Mouse (Mus musculus) intestine, embryonic 15.5 days (tissue): ENCODE data around the gene A930033H14Rik. TPM values are rescaled to one million over a fixed set of nuclear protein-coding genes. Genes with fewer than 3 reads are reported as not detected.

Experiments used
- ATAC-seq: fragments of 200-750 bp; cut with Nextera tagmentation; 2 replicates; pipeline ENCODE4 v1.8.0; 2017; ENCODE audit warnings: moderate TSS enrichment, moderate library complexity
- H3K27ac ChIP-seq: fragments of 300-500 bp; sonication (generic); 2 replicates; pipeline ENCODE4 v1.5.1; 2015; ENCODE audit warnings: mild to moderate bottlenecking, inconsistent platforms
- H3K27me3 ChIP-seq: fragments of 300-500 bp; sonication (generic); replicated peaks from 2 replicates; pipeline ENCODE4 v1.6.1; 2015; ENCODE audit warnings: inconsistent platforms
- H3K36me3 ChIP-seq: fragments of 300-500 bp; sonication (generic); 2 replicates; pipeline ENCODE4 v1.6.1; 2015; ENCODE audit warnings: inconsistent platforms
- H3K4me1 ChIP-seq: fragments of 300-500 bp; sonication (generic); replicated peaks from 2 replicates; pipeline ENCODE4 v1.6.1; 2015; ENCODE audit warnings: inconsistent platforms
- H3K4me2 ChIP-seq: fragments of 300-500 bp; sonication (generic); replicated peaks from 2 replicates; pipeline ENCODE4 v1.6.1; 2015; ENCODE audit warnings: mild to moderate bottlenecking, inconsistent platforms
- H3K4me3 ChIP-seq: fragments of 300-500 bp; sonication (generic); replicated peaks from 2 replicates; pipeline ENCODE4 v1.5.1; 2015; ENCODE audit warnings: inconsistent platforms
- H3K9ac ChIP-seq: fragments of 300-500 bp; sonication (generic); 2 replicates; pipeline ENCODE4 v1.6.1; 2015; ENCODE audit warnings: inconsistent platforms
- H3K9me3 ChIP-seq: fragments of 300-500 bp; sonication (generic); 2 replicates; pipeline ENCODE4 v1.6.1; 2016; ENCODE audit warnings: inconsistent platforms
- WGBS: fragments of 180-500 bp; shearing (Covaris S2); methylation state at CpG from one replicate; pipeline ENCODE4 v1.1.7; 2015; 5-methylcytosine and 5-hydroxymethylcytosine counted together
- polyA plus RNA-seq: library from polyadenylated mRNA; unstranded; fragments of >200 nt; fragmentation: Nextera tagmentation; extraction: Ambion mirVana; gene quantifications from 2 replicates; pipeline ENCODE4 v1.2.1, GENCODE M21; 2015

The A930033H14Rik gene
- polyA plus RNA-seq, 1 experiment from 2014 or later, result 1.8 TPM

DNA sequence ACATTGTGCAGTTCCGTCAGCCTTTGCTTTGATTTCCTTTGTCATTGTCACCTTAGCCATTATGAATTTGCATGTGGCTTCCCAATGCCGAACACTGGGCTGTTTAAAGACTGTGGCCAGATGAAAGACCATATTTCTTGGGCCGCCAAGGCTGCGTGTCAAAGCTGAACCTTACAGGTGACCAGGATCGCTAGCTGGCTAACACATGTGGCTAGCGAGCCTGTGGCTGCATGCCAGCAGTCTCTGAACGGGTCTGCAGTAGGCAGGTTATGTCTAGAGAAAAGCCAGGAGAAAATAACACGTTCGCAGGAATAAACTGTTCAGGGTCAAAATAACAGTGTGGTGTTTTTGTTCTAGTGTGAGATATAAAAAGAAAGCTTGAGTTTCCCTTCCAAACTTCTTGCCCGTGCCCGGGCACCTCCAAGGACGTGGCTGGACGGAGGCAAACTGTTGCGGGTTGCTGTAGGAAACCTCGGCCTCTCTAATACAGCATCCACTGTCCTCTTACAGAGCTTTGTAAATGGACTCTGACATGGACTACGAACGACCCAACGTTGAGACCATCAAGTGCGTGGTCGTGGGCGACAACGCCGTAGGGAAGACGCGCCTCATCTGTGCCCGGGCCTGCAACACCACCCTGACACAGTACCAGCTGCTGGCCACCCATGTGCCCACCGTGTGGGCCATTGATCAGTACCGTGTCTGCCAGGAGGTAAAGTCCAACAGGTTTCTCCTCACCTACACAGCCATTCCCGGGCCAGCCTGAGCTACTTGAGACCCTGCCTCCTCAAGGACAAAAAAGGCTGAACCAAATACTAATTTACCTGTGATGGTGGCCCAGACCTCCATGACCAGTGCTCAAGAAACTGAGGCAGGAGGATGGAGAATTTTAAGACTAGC is 35.6 kb upstream of the A930033H14Rik start:
- no peak overlapping the region for H3K9ac ChIP-seq
- H3K4me3 ChIP-seq, result no peak overlapping the region
- no peaks in the 10 kb centered on the region for H3K9me3 ChIP-seq
- 85% methylated on average over 29 of the region's 29 CpGs for WGBS
- H3K36me3 ChIP-seq, result no peaks in the 10 kb centered on the region
- H3K27me3 ChIP-seq, result no peaks in the 10 kb centered on the region
- no peak for ATAC-seq
- no peak overlapping the region for H3K27ac ChIP-seq
- H3K4me2 ChIP-seq, result no peak overlapping the region
- H3K4me1 ChIP-seq, result peaks cover 11% of the 10 kb centered on the region

DNA sequence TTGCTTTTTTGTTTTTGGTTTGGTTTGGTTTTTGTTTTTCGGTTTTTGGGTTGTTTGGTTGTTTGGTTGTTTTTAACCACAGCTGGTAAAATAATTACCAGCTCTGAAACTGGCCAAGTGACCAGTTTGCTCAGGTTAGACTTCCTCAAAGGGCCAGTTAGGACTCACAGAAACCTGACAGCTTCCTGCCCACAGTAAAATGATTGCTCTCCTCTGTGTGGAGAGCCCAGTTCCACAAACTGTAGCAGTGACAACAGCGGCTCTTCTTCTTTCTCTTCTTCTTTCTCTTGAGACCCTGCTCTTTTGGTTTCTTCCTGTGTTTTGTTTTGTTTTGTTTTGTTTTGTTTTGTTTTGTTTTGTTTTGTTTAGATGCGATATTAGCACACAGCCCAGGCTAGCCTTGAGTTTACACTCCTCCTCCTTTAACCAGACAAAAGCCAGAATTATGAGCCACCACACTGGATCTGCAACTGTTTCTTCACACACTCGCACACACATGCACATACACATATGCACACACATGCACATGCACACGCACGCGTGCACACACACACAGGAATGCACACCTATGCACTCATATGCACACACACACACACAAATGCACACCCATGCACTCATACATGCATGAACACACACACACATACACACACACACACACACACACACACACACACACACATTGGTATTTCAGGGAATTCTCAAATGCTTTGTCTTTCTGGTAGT is 34.6 kb upstream of the A930033H14Rik start:
- no peak overlapping the region for H3K4me3 ChIP-seq
- no peak overlapping the region for H3K27ac ChIP-seq
- ATAC-seq, result no peak
- H3K4me2 ChIP-seq, result no peak overlapping the region
- no peaks in the 10 kb centered on the region for H3K36me3 ChIP-seq
- H3K9ac ChIP-seq, result no peak overlapping the region
- 91% methylated on average over 7 of the region's 7 CpGs for WGBS
- H3K4me1 ChIP-seq, result peaks cover 3% of the 10 kb centered on the region
- no peaks in the 10 kb centered on the region for H3K9me3 ChIP-seq
- H3K27me3 ChIP-seq, result no peaks in the 10 kb centered on the region

DNA sequence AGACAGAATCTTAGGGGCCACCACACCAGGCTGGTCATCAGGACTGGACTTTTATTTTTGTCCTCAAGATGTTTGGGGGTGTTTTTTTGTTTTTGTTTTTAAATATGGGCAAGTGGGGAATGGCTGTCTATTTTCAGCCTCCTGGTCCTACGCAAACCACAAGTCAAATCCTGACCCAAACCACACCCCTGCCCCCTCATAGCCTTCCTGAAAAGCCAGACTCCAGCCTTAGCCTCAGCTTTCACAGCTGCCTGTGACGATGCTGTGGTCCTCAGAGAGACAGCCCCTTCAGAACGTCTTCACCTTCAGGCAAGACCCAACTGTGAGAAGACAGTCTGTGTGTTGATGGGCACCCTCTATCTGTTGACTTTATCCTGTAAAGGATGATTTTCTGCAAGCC is 33.9 kb upstream of the A930033H14Rik start:
- Histone ChIP-seq H3K27ac (no peak overlapping the region), H3K36me3 (no peaks in the 10 kb centered on the region), H3K9ac (no peak overlapping the region), H3K4me2 (no peak overlapping the region), H3K9me3 (no peaks in the 10 kb centered on the region), H3K4me3 (no peak overlapping the region), H3K4me1 (no peaks in the 10 kb centered on the region), H3K27me3 (no peaks in the 10 kb centered on the region)
- 70% methylated on average over 3 of the region's 3 CpGs for WGBS
- ATAC-seq, result no peak

DNA sequence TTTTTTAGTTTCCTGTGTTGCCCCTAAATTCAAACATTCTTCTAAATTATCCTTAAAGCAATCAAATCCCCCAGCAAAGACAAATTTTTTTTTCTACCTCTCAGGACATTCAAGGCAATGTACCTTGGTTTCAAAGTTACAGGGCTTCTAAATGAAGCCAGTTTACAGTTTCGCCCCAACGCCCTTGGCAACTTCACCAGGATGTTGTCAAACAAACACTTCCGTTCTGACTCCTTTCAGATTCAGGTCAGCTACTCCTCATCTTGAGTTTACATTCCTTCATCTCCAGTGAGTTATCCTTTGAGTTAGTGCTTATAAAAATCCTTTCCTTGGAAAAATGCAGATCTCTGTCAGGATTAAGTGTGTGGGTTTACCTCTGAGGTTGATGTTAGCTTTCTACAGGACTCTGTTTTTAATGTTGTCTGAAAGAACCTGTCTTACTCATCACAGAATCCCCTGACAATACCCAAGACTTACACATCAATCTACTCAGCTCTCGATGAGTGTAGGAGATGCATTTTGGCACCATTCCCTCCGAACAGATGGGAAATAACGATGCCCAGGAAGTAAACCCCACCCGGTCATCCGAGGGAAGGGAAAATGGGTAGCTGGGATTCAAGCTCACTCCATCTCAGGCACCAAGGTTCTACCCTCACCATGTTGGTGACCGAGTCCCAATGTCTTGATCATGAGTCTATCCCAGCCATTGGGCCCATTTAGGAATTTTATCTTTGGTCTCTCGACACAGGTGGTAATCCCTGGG is 33.2 kb upstream of the A930033H14Rik start:
- no peak overlapping the region; the same call in 1 of the 2 replicates for H3K27ac ChIP-seq
- H3K4me1 ChIP-seq, result no peaks in the 10 kb centered on the region
- ATAC-seq, result no peak
- H3K4me2 ChIP-seq, result no peak overlapping the region
- H3K9me3 ChIP-seq, result no peaks in the 10 kb centered on the region
- no peak overlapping the region for H3K9ac ChIP-seq
- 69% methylated on average over 10 of the region's 10 CpGs for WGBS
- H3K4me3 ChIP-seq, result no peak overlapping the region
- no peaks in the 10 kb centered on the region for H3K36me3 ChIP-seq
- no peaks in the 10 kb centered on the region for H3K27me3 ChIP-seq

DNA sequence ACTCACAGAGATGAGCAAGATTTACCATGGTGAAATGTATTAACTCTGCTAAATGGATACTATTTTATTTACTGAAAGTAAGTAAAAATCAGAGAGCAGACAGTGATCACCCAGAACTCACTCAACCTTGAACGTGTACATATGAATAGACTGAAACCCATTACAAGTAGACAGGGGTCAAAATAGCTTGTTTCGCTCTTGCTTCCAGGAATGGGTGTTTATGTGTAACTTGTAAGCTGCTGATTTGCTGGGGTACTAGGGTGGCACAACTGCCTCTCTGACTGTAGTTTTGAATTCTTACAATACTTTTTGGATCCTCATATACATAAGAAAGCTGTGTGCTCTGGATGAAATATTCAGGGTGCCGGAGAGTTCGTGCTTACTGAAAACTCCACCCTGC is 32.3 kb upstream of the A930033H14Rik start:
- Histone ChIP-seq H3K4me3 (no peak overlapping the region), H3K27ac (no peak overlapping the region), H3K27me3 (no peaks in the 10 kb centered on the region), H3K36me3 (no peaks in the 10 kb centered on the region), H3K9me3 (no peaks in the 10 kb centered on the region), H3K4me2 (no peak overlapping the region), H3K4me1 (no peaks in the 10 kb centered on the region), H3K9ac (no peak overlapping the region)
- 79% methylated on average over 4 of the region's 4 CpGs for WGBS
- ATAC-seq, result no peak

DNA sequence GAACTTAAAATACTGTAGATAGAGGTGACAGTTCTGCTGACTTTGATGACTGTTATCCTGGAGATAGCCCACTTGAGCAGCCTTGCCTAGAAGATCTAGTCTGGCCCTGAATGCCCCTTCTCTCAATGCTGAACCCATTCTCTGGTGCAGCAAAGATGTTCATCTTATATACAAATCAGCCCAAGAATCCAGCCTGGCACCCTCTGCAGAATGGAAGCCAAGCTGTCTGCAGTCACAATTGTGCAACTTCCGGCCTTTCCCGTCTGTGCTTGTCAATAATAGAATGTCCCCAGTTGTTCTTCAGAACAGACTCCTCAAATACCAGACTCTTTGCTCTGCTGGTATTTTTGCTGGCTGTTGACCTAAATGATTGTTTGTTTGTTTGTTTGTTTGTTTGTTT is 27.6 kb upstream of the A930033H14Rik start:
- Histone ChIP-seq H3K36me3 (no peaks in the 10 kb centered on the region), H3K27me3 (no peaks in the 10 kb centered on the region), H3K4me1 (no peaks in the 10 kb centered on the region; the same call in 1 of the 2 replicates), H3K9ac (no peak overlapping the region), H3K9me3 (no peaks in the 10 kb centered on the region), H3K27ac (no peak overlapping the region), H3K4me3 (no peak overlapping the region), H3K4me2 (no peak overlapping the region)
- 89% methylated on average over 2 of the region's 2 CpGs for WGBS
- no peak for ATAC-seq

DNA sequence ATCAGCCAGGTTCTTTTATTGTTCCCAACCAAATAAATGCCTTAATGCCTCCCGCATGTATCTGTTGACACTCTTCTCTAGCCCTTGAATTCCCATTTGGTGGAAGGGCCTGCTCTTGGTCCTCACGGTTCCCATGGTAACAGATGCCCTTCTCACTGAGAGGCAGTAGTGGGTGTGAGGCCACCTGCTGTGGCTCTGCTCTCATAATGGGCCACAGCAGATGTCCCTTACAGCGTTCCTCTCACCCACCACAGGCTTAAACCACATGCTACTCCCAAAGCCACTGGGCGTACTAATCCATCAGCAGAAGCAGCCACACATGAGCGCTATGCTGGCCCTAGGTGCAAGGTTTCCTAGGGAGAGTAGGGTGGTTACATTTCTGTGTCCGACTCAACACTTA is 25.4 kb upstream of the A930033H14Rik start:
- Histone ChIP-seq H3K4me3 (no peak overlapping the region), H3K36me3 (no peaks in the 10 kb centered on the region), H3K27me3 (no peaks in the 10 kb centered on the region), H3K27ac (no peak overlapping the region), H3K9me3 (no peaks in the 10 kb centered on the region), H3K4me1 (no peaks in the 10 kb centered on the region; the same call in 1 of the 2 replicates), H3K9ac (no peak overlapping the region), H3K4me2 (no peak overlapping the region)
- no peak for ATAC-seq
- 66% methylated on average over 6 of the region's 6 CpGs for WGBS

DNA sequence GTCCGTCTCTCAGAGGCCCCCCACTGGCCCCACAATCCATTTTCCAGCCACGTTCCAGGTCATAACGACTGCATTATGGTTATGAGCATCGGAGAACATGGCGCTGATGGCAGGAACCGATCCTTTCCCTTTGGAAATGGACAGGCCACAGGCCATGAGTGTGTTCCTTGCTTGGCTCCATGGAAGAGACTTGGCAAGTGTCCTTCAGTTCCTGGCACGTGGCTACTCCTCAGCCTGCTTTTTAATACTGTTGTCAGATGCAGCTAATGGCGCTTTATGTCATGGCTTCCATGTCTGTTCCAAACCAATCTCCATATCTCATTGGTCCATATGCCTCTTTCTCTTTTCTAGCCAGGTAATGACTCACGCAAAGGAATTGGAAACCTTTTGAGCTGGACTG is 24.9 kb upstream of the A930033H14Rik start:
- H3K4me1 ChIP-seq, result no peaks in the 10 kb centered on the region; the same call in 1 of the 2 replicates
- H3K27me3 ChIP-seq, result no peaks in the 10 kb centered on the region
- H3K9ac ChIP-seq, result no peak overlapping the region
- 89% methylated on average over 9 of the region's 9 CpGs for WGBS
- H3K9me3 ChIP-seq, result no peaks in the 10 kb centered on the region
- no peaks in the 10 kb centered on the region for H3K36me3 ChIP-seq
- ATAC-seq, result no peak
- no peak overlapping the region for H3K27ac ChIP-seq
- H3K4me2 ChIP-seq, result no peak overlapping the region
- no peak overlapping the region for H3K4me3 ChIP-seq

DNA sequence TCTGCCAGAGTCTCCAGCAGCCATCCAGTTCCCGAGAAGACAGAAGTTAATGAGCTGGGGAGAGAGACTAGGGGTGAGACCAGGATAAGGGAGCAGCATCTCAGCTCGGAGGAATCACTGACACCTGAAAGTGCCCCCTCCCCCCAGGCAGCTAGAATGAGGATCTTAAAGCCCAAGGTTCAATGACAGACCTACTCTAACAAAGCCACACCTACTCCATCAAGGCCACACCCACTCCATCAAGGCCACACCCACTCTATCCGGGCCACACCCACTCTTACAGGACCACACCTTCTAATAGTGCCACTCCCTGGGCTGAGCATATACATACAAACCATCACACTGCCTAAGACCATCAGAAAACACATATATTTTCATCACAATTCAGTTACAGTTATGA is 24.3 kb upstream of the A930033H14Rik start:
- Histone ChIP-seq H3K27ac (no peak overlapping the region), H3K27me3 (no peaks in the 10 kb centered on the region), H3K9ac (no peak overlapping the region), H3K4me1 (no peaks in the 10 kb centered on the region; the same call in 1 of the 2 replicates), H3K36me3 (no peaks in the 10 kb centered on the region), H3K4me3 (no peak overlapping the region), H3K4me2 (no peak overlapping the region), H3K9me3 (no peaks in the 10 kb centered on the region)
- 65% methylated on average over 3 of the region's 3 CpGs for WGBS
- ATAC-seq, result no peak

DNA sequence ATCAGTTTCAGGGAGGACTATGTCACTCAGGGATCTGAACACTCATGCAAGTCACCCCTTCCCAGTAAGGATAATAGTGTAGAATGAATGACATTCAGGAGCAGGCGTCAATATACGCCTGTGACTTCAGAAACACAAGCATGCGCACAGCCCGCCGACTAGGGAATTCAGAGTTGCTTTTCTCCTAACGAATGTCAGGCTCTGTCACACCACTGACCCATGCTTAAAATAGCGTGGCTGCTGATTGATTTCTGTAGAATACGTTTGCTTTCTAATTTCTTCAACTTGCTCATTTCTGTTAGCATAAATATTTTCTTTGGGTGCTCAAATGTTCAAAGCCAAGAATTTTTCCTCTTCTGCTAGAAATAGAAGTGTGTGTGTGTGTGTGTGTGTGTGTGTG is 13.1 kb upstream of the A930033H14Rik start:
- Histone ChIP-seq H3K9me3 (no peaks in the 10 kb centered on the region), H3K4me2 (no peak overlapping the region), H3K4me3 (no peak overlapping the region), H3K4me1 (0 out of 2 replicates have a peak, but pooled peaks cover 3% of the 10 kb centered on the region), H3K27ac (no peak overlapping the region), H3K9ac (no peak overlapping the region), H3K36me3 (0 out of 2 replicates have a peak, but pooled peaks cover 2% of the 10 kb centered on the region), H3K27me3 (no peaks in the 10 kb centered on the region)
- ATAC-seq, result no peak
- WGBS, result 73% methylated on average over 8 of the region's 8 CpGs

DNA sequence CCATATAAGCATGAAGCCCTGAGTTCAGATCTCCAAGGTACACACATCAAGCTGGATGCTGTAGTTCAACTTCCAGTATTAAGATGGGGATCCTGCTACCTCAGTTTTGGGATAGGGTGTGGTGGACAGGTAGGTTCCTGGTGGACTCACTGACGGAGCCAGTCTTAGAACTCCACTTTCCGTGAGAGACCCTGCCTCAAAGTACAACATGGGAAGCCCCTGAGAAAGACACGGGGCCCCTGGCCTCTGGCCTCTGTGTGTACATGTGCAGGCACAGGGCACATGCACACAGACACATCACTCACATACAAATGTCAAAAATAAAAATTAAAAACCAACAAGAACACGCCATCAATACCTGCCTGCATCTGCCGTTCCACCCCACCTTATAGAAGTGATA is 12.6 kb upstream of the A930033H14Rik start:
- Histone ChIP-seq H3K9me3 (no peaks in the 10 kb centered on the region), H3K4me1 (0 out of 2 replicates have a peak, but pooled peaks cover 4% of the 10 kb centered on the region), H3K9ac (no peak overlapping the region), H3K4me2 (no peak overlapping the region), H3K36me3 (0 out of 2 replicates have a peak, but pooled peaks cover 2% of the 10 kb centered on the region), H3K4me3 (no peak overlapping the region), H3K27ac (no peak overlapping the region), H3K27me3 (no peaks in the 10 kb centered on the region)
- ATAC-seq, result no peak
- WGBS, result 92% methylated on average over 5 of the region's 5 CpGs

DNA sequence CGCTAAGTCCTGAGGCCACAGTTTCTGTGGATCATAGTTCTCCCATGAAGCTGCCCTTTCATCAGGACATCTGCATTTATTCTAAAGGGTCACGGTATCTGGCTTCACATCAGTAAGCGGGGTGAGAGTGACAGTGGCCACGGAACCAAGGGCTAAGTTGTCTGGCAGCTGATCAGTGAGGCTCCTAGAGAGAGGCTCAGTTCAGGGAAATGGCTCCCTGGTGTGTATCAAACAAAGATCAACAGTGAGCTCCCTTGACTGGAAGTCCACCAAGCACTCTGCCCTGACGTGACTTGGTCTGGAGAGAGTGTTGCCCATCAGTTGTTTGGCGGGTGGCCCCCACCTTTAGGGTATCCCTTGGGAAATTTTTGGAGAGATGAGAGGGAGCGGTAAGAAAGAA is 11.4 kb upstream of the A930033H14Rik start:
- no peak overlapping the region for H3K9ac ChIP-seq
- no peaks in the 10 kb centered on the region for H3K27me3 ChIP-seq
- no peak for ATAC-seq
- no peak overlapping the region for H3K27ac ChIP-seq
- H3K4me2 ChIP-seq, result no peak overlapping the region
- WGBS, result 68% methylated on average over 7 of the region's 7 CpGs
- H3K36me3 ChIP-seq, result 0 out of 2 replicates have a peak, but pooled peaks cover 2% of the 10 kb centered on the region
- no peaks in the 10 kb centered on the region for H3K9me3 ChIP-seq
- 0 out of 2 replicates have a peak, but pooled peaks cover 9% of the 10 kb centered on the region for H3K4me1 ChIP-seq
- H3K4me3 ChIP-seq, result no peak overlapping the region
